10 mouse cellular contexts compared by ENCODE assay signal in the genomic region with DNA sequence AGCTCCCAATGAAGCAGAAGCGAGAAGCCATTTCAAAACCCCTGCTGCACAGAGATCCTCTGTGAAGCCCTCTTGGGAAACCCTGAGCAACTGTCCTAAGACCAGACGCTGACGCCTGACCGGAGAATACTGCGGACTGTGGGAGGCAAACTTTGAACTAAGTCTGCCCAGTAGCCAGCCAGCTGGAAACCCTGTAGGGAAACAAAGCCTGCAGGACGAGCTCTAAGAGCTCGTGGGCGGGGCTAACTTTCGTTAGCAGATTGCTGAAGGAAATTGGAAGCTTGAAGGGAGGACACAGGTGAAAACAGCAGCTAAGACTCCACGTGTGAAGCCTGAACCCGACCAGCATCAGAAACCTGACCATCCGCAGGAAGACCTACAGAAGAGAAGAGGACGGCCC. TPM values are rescaled to one million over a fixed set of nuclear protein-coding genes. Genes with fewer than 3 reads are reported as not detected.
DNase-seq lines count a peak whose midpoint lies in the region; ATAC-seq lines count a peak whose summit lies in the region.
"Had no signal": no experiment of that assay in that cellular context is flagged by ENCODE, and none has a peak within 500 bp of the region (broad histone marks: within the 10 kb centered on the region; RNA-seq: fewer than 3 reads in every experiment).

No protein-coding gene starts in this region.

- no peak overlapping the region for H3K27ac ChIP-seq in hindbrain, embryonic 14.5 days
- H3K27ac ChIP-seq in limb, embryonic 12.5 days: no peak overlapping the region

- DNase-seq in ZHBTc4 (ENCODE audit: low read depth, low spot score): peak; percentile 69
- peak; percentile 74 for DNase-seq in embryo, embryonic 11 days
- no peak for DNase-seq in hindbrain, embryonic 14.5 days (ENCODE audit: low spot score)
- DNase-seq in right cerebral cortex, adult 2 months (ENCODE audit: low spot score in 2 of 2): no peak
- DNase-seq in liver: no peak
- DNase-seq in cerebellum, adult 18-20 months: no peak
- DNase-seq: lung, adult 2 months had no signal

- peaks cover 5% of the 10 kb centered on the region for H3K4me1 ChIP-seq in hindbrain, embryonic 14.5 days (replicated peaks; ENCODE audit: control insufficient read depth, insufficient read depth, low read length)
- H3K4me1 ChIP-seq in limb, embryonic 12.5 days (replicated peaks): peaks cover 5% of the 10 kb centered on the region; the same call in 1 of the 2 replicates

- H3K9me3 ChIP-seq in hindbrain, embryonic 14.5 days (ENCODE audit: control insufficient read depth, low read length): no peaks in the 10 kb centered on the region
- H3K9me3 ChIP-seq in limb, embryonic 12.5 days: no peaks in the 10 kb centered on the region

- no peak overlapping the region for H3K9ac ChIP-seq in hindbrain, embryonic 14.5 days
- H3K9ac ChIP-seq in limb, embryonic 12.5 days (replicated peaks): no peak overlapping the region

- 5% methylated on average over 13 of the region's 13 CpGs for WGBS in hindbrain, embryonic 14.5 days
- 9% methylated on average over 13 of the region's 13 CpGs for WGBS in limb, embryonic 12.5 days

- H3K36me3 ChIP-seq in hindbrain, embryonic 14.5 days (replicated peaks; ENCODE audit: control insufficient read depth, insufficient read depth): no peaks in the 10 kb centered on the region
- no peaks in the 10 kb centered on the region for H3K36me3 ChIP-seq in limb, embryonic 12.5 days

- ATAC-seq in hindbrain, embryonic 14.5 days (ENCODE audit: low FRiP score): no peak
- ATAC-seq in limb, embryonic 12.5 days (ENCODE audit: insufficient number of reproducible peaks, insufficient read depth, low FRiP score, low TSS enrichment, low read depth): no peak

- H3K4me2 ChIP-seq in hindbrain, embryonic 14.5 days (replicated peaks): peak overlapping the region; percentile 21; the same call in 1 of the 2 replicates
- peak overlapping the region; percentile 21; the same call in 1 of the 2 replicates for H3K4me2 ChIP-seq in limb, embryonic 12.5 days

- H3K4me3 ChIP-seq in hindbrain, embryonic 14.5 days (replicated peaks; ENCODE audit: low read length): no peak overlapping the region
- H3K4me3 ChIP-seq in limb, embryonic 12.5 days (replicated peaks): no peak overlapping the region
- H3K4me3 ChIP-seq: myocyte had no signal

- no peaks in the 10 kb centered on the region for H3K27me3 ChIP-seq in hindbrain, embryonic 14.5 days (ENCODE audit: control insufficient read depth, insufficient read depth, low read length)
- H3K27me3 ChIP-seq in limb, embryonic 12.5 days: peaks cover 10% of the 10 kb centered on the region

RNA-seq across cellular contexts. Expression of a gene that starts 40.3 kb away (rescaled TPM):
- polyA plus RNA-seq in hindbrain, embryonic 14.5 days (2014; fragmentation: Nextera tagmentation; extraction: Ambion mirVana): 72.8 and 74.1 TPM in 2 replicates
- 3.8 and 4.1 TPM in 2 replicates for polyA plus RNA-seq in limb, embryonic 12.5 days (2016; fragmentation: Nextera tagmentation; extraction: Ambion mirVana)

RNA-seq across cellular contexts. Expression of a gene that starts 45.7 kb away (rescaled TPM):
- polyA plus RNA-seq in hindbrain, embryonic 14.5 days (2014; fragmentation: Nextera tagmentation; extraction: Ambion mirVana): not detected in 2 replicates
- not detected in 2 replicates for polyA plus RNA-seq in limb, embryonic 12.5 days (2016; fragmentation: Nextera tagmentation; extraction: Ambion mirVana)
- polyA plus RNA-seq: lung, adult 2 months; myocyte; spleen, adult 2 months had no signal

Comparison
In these comparisons a context has a peak if more than half of its experiments do, and no peak if none do; other contexts are left out.
1. DNase-seq: peak in ZHBTc4 (single experiment) and embryo, embryonic 11 days (single experiment); none in hindbrain, embryonic 14.5 days (single experiment), right cerebral cortex, adult 2 months (0 of 2), liver (single experiment) and cerebellum, adult 18-20 months (0 of 2).
2. RNA of a gene that starts 40.3 kb away (polyA plus RNA-seq): 72.8 to 74.1 TPM in hindbrain, embryonic 14.5 days; 3.8 to 4.1 TPM in limb, embryonic 12.5 days; every median in the first group is over 10 times any median in the second.